Mouse (Mus musculus) central nervous system, embryonic 18 days (tissue): Measurements from ENCODE around the gene Olfr173. TPM values are rescaled to one million over a fixed set of nuclear protein-coding genes. Genes with fewer than 3 reads are reported as not detected.

ENCODE experiments used
- polyA plus RNA-seq: library from polyadenylated mRNA; depleted of rRNA; stranded (reverse); fragments of >200 nt; gene quantifications from 2 replicates; pipeline ENCODE4 v1.2.3, GENCODE M21; 2012; rRNA removed

The Olfr173 gene
- polyA plus RNA-seq = not detected in 2 replicates

DNA sequence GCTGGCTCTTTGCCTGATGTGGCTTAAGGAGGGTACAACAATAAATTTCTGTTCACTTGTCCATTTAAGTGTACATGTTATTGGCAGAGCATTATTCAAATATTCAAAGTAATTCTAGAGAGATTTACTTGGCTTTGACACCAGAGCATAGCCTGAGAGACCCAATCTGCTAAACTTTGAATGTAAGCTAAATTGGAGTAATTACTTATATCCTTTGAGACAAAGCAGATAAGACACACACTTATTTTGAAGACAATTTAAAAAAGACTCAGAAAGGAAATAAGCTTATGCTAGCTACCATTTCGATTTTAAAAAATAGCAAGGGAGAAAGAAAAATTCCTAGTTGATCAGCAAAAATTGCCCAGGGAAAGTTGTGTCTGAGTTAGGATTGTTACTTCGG lies at the start of gene Olfr173:
Gene Olfr173 (minus strand): TSS at position 101 of the 400 bp plus-strand sequence.

GRCm38 (mm10) chr16:58826732-58827319 lies 26.8 kb upstream of the Olfr173 start, which contains the start of gene Olfr175-ps1:
Gene Olfr175-ps1 (minus strand): TSS chr16:58826782.

GRCm38 (mm10) chr16:58763076-58763475 lies 37.0 kb downstream of the Olfr173 start, which contains the start of gene Olfr172:
Gene Olfr172 (minus strand): TSS chr16:58763176.

Other genes starting within 250 kb of the Olfr173 start
- gene Gm813, start 183.3 kb downstream of the Olfr173 start, polyA plus RNA-seq = not detected in 2 replicates
- gene E330017A01Rik, start 161.5 kb downstream of the Olfr173 start, polyA plus RNA-seq = 0.07 TPM in 1 of 2 replicates, not detected in the other
- gene Cpox, start 130.0 kb downstream of the Olfr173 start, polyA plus RNA-seq = 13.7 and 14.9 TPM in 2 replicates
- 0.05 and 0.16 TPM in 2 replicates for gene Gpr15, start 81.2 kb downstream of the Olfr173 start, polyA plus RNA-seq
- gene Cldnd1, start 72.4 kb downstream of the Olfr173 start, polyA plus RNA-seq = 117 and 129 TPM in 2 replicates
- gene Olfr172, start 37.1 kb downstream of the Olfr173 start, polyA plus RNA-seq = not detected in 2 replicates
- not detected in 2 replicates for gene Olfr175-ps1, start 26.5 kb upstream of the Olfr173 start, polyA plus RNA-seq
- not detected in 2 replicates for gene Olfr177, start 74.5 kb upstream of the Olfr173 start, polyA plus RNA-seq
- not detected in 2 replicates for gene Olfr178, start 91.8 kb upstream of the Olfr173 start, polyA plus RNA-seq
- not detected in 2 replicates for gene Olfr181, start 128.5 kb upstream of the Olfr173 start, polyA plus RNA-seq
- not detected in 2 replicates for gene Olfr180, start 129.1 kb upstream of the Olfr173 start, polyA plus RNA-seq
- not detected in 2 replicates for gene Olfr183, start 195.1 kb upstream of the Olfr173 start, polyA plus RNA-seq
- not detected in 2 replicates for gene Olfr186, start 230.0 kb upstream of the Olfr173 start, polyA plus RNA-seq
- gene Olfr187, start 239.5 kb upstream of the Olfr173 start, polyA plus RNA-seq = not detected in 2 replicates